Mouse (Mus musculus) MEL (cell line): ENCODE data around the gene Lce1h. TPM values are rescaled to one million over a fixed set of nuclear protein-coding genes. Genes with fewer than 3 reads are reported as not detected.

Experiments used
- DNase-seq: peaks from one replicate; pipeline ENCODE4 v3.0.0; 2011; ENCODE audit warnings: low read depth, low spot score
- H3K27ac ChIP-seq: 2 replicates; pipeline ENCODE4 v1.5.1; 2012; ENCODE audit warnings: low read depth, mild to moderate bottlenecking, control low read depth, low read length, moderate library complexity; ENCODE audit not compliant: control insufficient read depth
- H3K27me3 ChIP-seq, 2 experiments: fragments of 150-350 bp in 1 of 2; sonication (generic) in 1 of 2; 2 replicates each; pipeline ENCODE4 v1.6.1; 2012; ENCODE audit warnings: low read length in 2 of 2, mild to moderate bottlenecking in 2 of 2, improper control_type of control experiment in 1 of 2, moderate library complexity in 1 of 2; ENCODE audit not compliant: insufficient read depth in 2 of 2, control insufficient read depth in 1 of 2
- H3K36me3 ChIP-seq, 2 experiments: 2 replicates each; pipeline ENCODE4 v1.6.1; 2012 to 2014; ENCODE audit warnings: low read length in 2 of 2, improper control_type of control experiment in 1 of 2, inconsistent platforms in 1 of 2, mild to moderate bottlenecking in 1 of 2; ENCODE audit not compliant: insufficient read depth in 2 of 2, control insufficient read depth in 1 of 2
- H3K4me1 ChIP-seq, 2 experiments: fragments of 150-350 bp in 1 of 2; sonication (generic) in 1 of 2; 2 replicates each; pipeline ENCODE4 v1.6.1; 2012; ENCODE audit warnings: low read length in 2 of 2, improper control_type of control experiment in 1 of 2, mild to moderate bottlenecking in 1 of 2; ENCODE audit not compliant: insufficient read depth in 2 of 2, control insufficient read depth in 1 of 2
- H3K4me3 ChIP-seq, 2 experiments: fragments of 150-350 bp in 1 of 2; sonication (generic) in 1 of 2; 2 replicates each; pipeline ENCODE4 v1.5.1; 2012; ENCODE audit warnings: low read depth in 2 of 2, low read length in 2 of 2, mild to moderate bottlenecking in 2 of 2, moderate library complexity in 2 of 2, control low read depth in 1 of 2, improper control_type of control experiment in 1 of 2; ENCODE audit not compliant: control insufficient read depth in 1 of 2, insufficient read depth in 1 of 2
- H3K79me2 ChIP-seq: 2 replicates; pipeline ENCODE4 v1.6.1; 2012; ENCODE audit warnings: mild to moderate bottlenecking, low read length, moderate library complexity; ENCODE audit not compliant: control insufficient read depth, poor library complexity, insufficient read depth
- H3K9ac ChIP-seq: 2 replicates; pipeline ENCODE4 v1.6.1; 2012; ENCODE audit warnings: low read depth, mild to moderate bottlenecking, control low read depth, low read length, moderate library complexity; ENCODE audit not compliant: control insufficient read depth, poor library complexity, severe bottlenecking
- H3K9me3 ChIP-seq: fragments of 150-350 bp; sonication (generic); replicated peaks from 2 replicates; pipeline ENCODE4 v1.6.1; 2012; ENCODE audit warnings: mild to moderate bottlenecking, low read length, improper control_type of control experiment, moderate library complexity; ENCODE audit not compliant: insufficient read depth
- CHD1 ChIP-seq: IDR thresholded peaks from 2 replicates; pipeline ENCODE4 v1.6.1; 2012; ENCODE audit warnings: low read depth, mild to moderate bottlenecking, inconsistent platforms, low read length, improper control_type of control experiment
- E2F4 ChIP-seq: IDR thresholded peaks from 2 replicates; pipeline ENCODE4 v1.6.1; 2011; ENCODE audit warnings: low read depth, low read length, improper control_type of control experiment, borderline replicate concordance
- ELF1 ChIP-seq: IDR thresholded peaks from 2 replicates; pipeline ENCODE4 v1.6.1; 2014; ENCODE audit warnings: low read depth, mild to moderate bottlenecking, inconsistent platforms, low read length, improper control_type of control experiment, moderate library complexity
- ETS1 ChIP-seq: IDR thresholded peaks from 2 replicates; pipeline ENCODE4 v1.6.1; 2012; ENCODE audit warnings: low read depth, mild to moderate bottlenecking, inconsistent platforms, low read length, improper control_type of control experiment, moderate library complexity
- HCFC1 ChIP-seq: IDR thresholded peaks from 2 replicates; pipeline ENCODE4 v1.6.1; 2012; ENCODE audit warnings: low read depth, mild to moderate bottlenecking, inconsistent platforms, low read length, improper control_type of control experiment, moderate library complexity
- JUND ChIP-seq: IDR thresholded peaks from 2 replicates; pipeline ENCODE4 v1.6.1; 2011; ENCODE audit warnings: low read depth, mild to moderate bottlenecking, improper control_type of control experiment, low read length
- MAFK ChIP-seq: IDR thresholded peaks from 2 replicates; pipeline ENCODE4 v1.6.1; 2011; ENCODE audit warnings: low read depth, mild to moderate bottlenecking, low read length, improper control_type of control experiment, borderline replicate concordance
- MEF2A ChIP-seq: IDR thresholded peaks from 2 replicates; pipeline ENCODE4 v1.6.1; 2014; ENCODE audit warnings: low read depth, mild to moderate bottlenecking, inconsistent platforms, low read length, improper control_type of control experiment; ENCODE audit not compliant: poor library complexity, insufficient replicate concordance, severe bottlenecking; ENCODE audit errors: extremely low read depth
- MXI1 ChIP-seq: IDR thresholded peaks from 2 replicates; pipeline ENCODE4 v1.6.1; 2011; ENCODE audit warnings: mild to moderate bottlenecking, low read depth, low read length, improper control_type of control experiment
- MYB ChIP-seq: IDR thresholded peaks from 2 replicates; pipeline ENCODE4 v1.6.1; 2011; ENCODE audit warnings: mild to moderate bottlenecking, low read depth, low read length, improper control_type of control experiment
- MYC ChIP-seq: IDR thresholded peaks from 2 replicates; pipeline ENCODE4 v1.6.1; 2011; ENCODE audit warnings: low read depth, mild to moderate bottlenecking, low read length, improper control_type of control experiment, moderate library complexity
- NELFE ChIP-seq: IDR thresholded peaks from 2 replicates; pipeline ENCODE4 v1.6.1; 2011; ENCODE audit warnings: low read depth, low read length, improper control_type of control experiment
- NRF1 ChIP-seq: IDR thresholded peaks from 2 replicates; pipeline ENCODE4 v1.6.1; 2014; ENCODE audit warnings: low read depth, mild to moderate bottlenecking, inconsistent platforms, low read length, improper control_type of control experiment, moderate library complexity; ENCODE audit not compliant: poor library complexity, insufficient read depth, severe bottlenecking
- POLR2A ChIP-seq, 2 experiments: IDR thresholded peaks; 2 replicates each; pipeline ENCODE4 v1.6.1; 2011 to 2012; ENCODE audit warnings: low read length in 2 of 2, mild to moderate bottlenecking in 2 of 2, control low read depth in 1 of 2, improper control_type of control experiment in 1 of 2, low read depth in 1 of 2, moderate library complexity in 1 of 2; ENCODE audit not compliant: control insufficient read depth in 1 of 2, insufficient read depth in 1 of 2, poor library complexity in 1 of 2
- POLR2AphosphoS2 ChIP-seq: IDR thresholded peaks from 2 replicates; pipeline ENCODE4 v1.6.1; 2011; ENCODE audit warnings: low read length, improper control_type of control experiment
- RCOR1 ChIP-seq: IDR thresholded peaks from 2 replicates; pipeline ENCODE4 v1.6.1; 2012; ENCODE audit warnings: low read depth, mild to moderate bottlenecking, inconsistent platforms, low read length, improper control_type of control experiment
- SMC3 ChIP-seq: IDR thresholded peaks from 2 replicates; pipeline ENCODE4 v1.6.1; 2011; ENCODE audit warnings: low read depth, low read length, improper control_type of control experiment
- TAL1 ChIP-seq: IDR thresholded peaks from 2 replicates; pipeline ENCODE4 v1.6.1; 2012; ENCODE audit warnings: mild to moderate bottlenecking, inconsistent platforms, low read length, moderate library complexity, mixed read lengths
- TCF12 ChIP-seq: IDR thresholded peaks from 2 replicates; pipeline ENCODE4 v1.6.1; 2014; ENCODE audit warnings: low read depth, mild to moderate bottlenecking, inconsistent platforms, low read length, improper control_type of control experiment, moderate library complexity
- UBTF ChIP-seq: IDR thresholded peaks from 2 replicates; pipeline ENCODE4 v1.6.1; 2012; ENCODE audit warnings: low read depth, mild to moderate bottlenecking, inconsistent platforms, low read length, improper control_type of control experiment, moderate library complexity, borderline replicate concordance; ENCODE audit not compliant: insufficient read depth
- ZC3H11A ChIP-seq: IDR thresholded peaks from 2 replicates; pipeline ENCODE4 v1.6.1; 2012; ENCODE audit warnings: low read depth, mild to moderate bottlenecking, inconsistent platforms, low read length, improper control_type of control experiment
- ZKSCAN1 ChIP-seq: IDR thresholded peaks from 2 replicates; pipeline ENCODE4 v1.6.1; 2012; ENCODE audit warnings: low read depth, mild to moderate bottlenecking, inconsistent platforms, low read length, improper control_type of control experiment, moderate library complexity
- ZMIZ1 ChIP-seq: IDR thresholded peaks from 2 replicates; pipeline ENCODE4 v1.6.1; 2012; ENCODE audit warnings: low read depth, mild to moderate bottlenecking, inconsistent platforms, low read length, improper control_type of control experiment, moderate library complexity
- ZNF384 ChIP-seq: IDR thresholded peaks from 2 replicates; pipeline ENCODE4 v1.6.1; 2012; ENCODE audit warnings: low read depth, mild to moderate bottlenecking, inconsistent platforms, low read length, improper control_type of control experiment
- polyA plus RNA-seq, 2 experiments: library from polyadenylated mRNA; stranded (reverse) in 1 of 2; unstranded in 1 of 2; fragments of >175 nt in 1 of 2; fragments of >200 nt in 1 of 2; gene quantifications; 2 replicates each; pipeline versions ENCODE4 v1.2.1 to v1.2.4; 2012; ENCODE audit warnings: low replicate concordance in 2 of 2, low read depth in 1 of 2; ENCODE audit not compliant: insufficient read length in 2 of 2, insufficient read depth in 1 of 2, missing spikeins in 1 of 2
- total RNA-seq: library from RNA; depleted of rRNA; stranded (reverse); fragments of 300-350 nt; gene quantifications from 2 replicates; pipeline ENCODE4 v1.2.3, GENCODE M21; 2012

Lce1h gene
- total and polyA plus RNA-seq, 3 experiments = not detected

GRCm38 (mm10) chr3:92752238-92752637 is 12.6 kb downstream of the Lce1h start, which contains the start of gene Lce1g:
Gene Lce1g, minus strand, starts transcription at chr3:92752338.
- H3K36me3 ChIP-seq = no peaks in the 10 kb centered on the region
- DNase-seq = no peak
- no peaks in the 10 kb centered on the region for H3K9me3 ChIP-seq
- TF ChIP-seq MXI1 (no peak), ZMIZ1 (no peak), E2F4 (no peak), NRF1 (no peak), MEF2A (no peak), ZC3H11A (no peak), ZNF384 (no peak), TAL1 (no peak), ELF1 (no peak), POLR2A (IDR thresholded peaks at IDR 0.05; ENCODE audit: control insufficient read depth in 1 of 2, insufficient read depth in 1 of 2, low read depth in 1 of 2, low read length in 2 of 2, poor library complexity in 1 of 2) (no peak), CHD1 (no peak), HCFC1 (no peak), ZKSCAN1 (no peak), POLR2AphosphoS2 (no peak), MAFK (no peak), UBTF (no peak)
- H3K4me1 ChIP-seq = no peaks in the 10 kb centered on the region
- no peaks in the 10 kb centered on the region for H3K79me2 ChIP-seq
- no peak within 1 kb of the TSS for H3K9ac ChIP-seq
- H3K27me3 ChIP-seq = no peaks in the 10 kb centered on the region
- H3K27ac ChIP-seq = no peak within 1 kb of the TSS
- H3K4me3 ChIP-seq = no peak within 1 kb of the TSS

DNA sequence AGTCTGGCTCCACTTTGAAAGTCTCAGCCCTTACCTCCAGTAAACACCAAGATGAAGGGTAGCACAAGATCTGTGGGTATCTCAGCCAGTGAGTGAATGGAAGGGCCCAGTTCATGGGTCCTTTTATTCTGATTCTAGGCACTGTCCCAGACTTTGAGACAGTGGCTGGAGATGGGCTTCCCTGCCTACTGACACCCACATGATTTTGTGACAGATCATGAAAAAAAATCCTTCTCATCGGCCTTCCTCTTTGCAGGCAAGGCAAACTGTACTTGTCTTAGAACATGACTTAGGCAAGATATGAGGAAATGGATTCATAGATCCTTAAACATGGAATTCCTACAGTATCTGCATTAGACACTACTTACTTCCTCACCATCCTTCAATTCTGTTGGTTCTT is 25.9 kb downstream of the Lce1h start, which contains the start of gene Gm38119:
Gm38119 (minus strand) TSS at position 101 of the 400 bp plus-strand sequence.
- Histone ChIP-seq H3K4me3 (no peak within 1 kb of the TSS), H3K9me3 (no peaks in the 10 kb centered on the region), H3K36me3 (no peaks in the 10 kb centered on the region), H3K4me1 (no peaks in the 10 kb centered on the region), H3K27me3 (no peaks in the 10 kb centered on the region), H3K9ac (no peak within 1 kb of the TSS), H3K27ac (no peak within 1 kb of the TSS), H3K79me2 (no peaks in the 10 kb centered on the region)
- DNase-seq = no peak
- no peak for TF ChIP-seq SMC3
- no peak for TF ChIP-seq POLR2A (IDR thresholded peaks at IDR 0.05; ENCODE audit: control insufficient read depth in 1 of 2, insufficient read depth in 1 of 2, low read depth in 1 of 2, low read length in 2 of 2, poor library complexity in 1 of 2)
- TF ChIP-seq CHD1 = no peak
- TF ChIP-seq TCF12 = no peak
- no peak for TF ChIP-seq NELFE
- TF ChIP-seq RCOR1 = no peak
- no peak for TF ChIP-seq ZMIZ1
- no peak for TF ChIP-seq ETS1
- TF ChIP-seq NRF1 = no peak
- no peak for TF ChIP-seq MXI1
- no peak for TF ChIP-seq MYC
- TF ChIP-seq JUND = no peak
- TF ChIP-seq E2F4 = no peak
- no peak for TF ChIP-seq POLR2AphosphoS2
- no peak for TF ChIP-seq MYB
